Mouse (Mus musculus) C2C12 (cell line): ENCODE data around the gene Col17a1.

Experiments
- CEBPB ChIP-seq: IDR thresholded peaks from one replicate; pipeline ENCODE4 v1.6.1; 2011; ENCODE audit warnings: low read depth, mild to moderate bottlenecking, control low read depth, moderate library complexity
- CTCF ChIP-seq: IDR thresholded peaks from one replicate; pipeline ENCODE4 v1.5.1; 2011; ENCODE audit not compliant: control insufficient read depth, insufficient read depth, insufficient read length
- MAX ChIP-seq: IDR thresholded peaks from one replicate; pipeline ENCODE4 v1.6.1; 2011; ENCODE audit warnings: mild to moderate bottlenecking, control low read depth
- MYOD1 ChIP-seq: IDR thresholded peaks from one replicate; pipeline ENCODE4 v1.6.1; 2011; ENCODE audit warnings: low read depth; ENCODE audit not compliant: control insufficient read depth, insufficient read length
- MYOG ChIP-seq: IDR thresholded peaks from one replicate; pipeline ENCODE4 v1.6.1; 2011; ENCODE audit not compliant: control insufficient read depth, insufficient read length; ENCODE audit errors: extremely low read depth
- USF1 ChIP-seq: IDR thresholded peaks from one replicate; pipeline ENCODE4 v1.6.1; 2011; ENCODE audit warnings: low read depth, mild to moderate bottlenecking, control low read depth, moderate library complexity

- TF ChIP-seq MAX (no peak), CTCF (no peak), MYOD1 (no peak), MYOG (no peak), CEBPB (no peak), USF1 (no peak)
These were observed 45.3 kb downstream of the Col17a1 start for GRCm38 (mm10) chr19:47646508-47647120.
